Mouse (Mus musculus) limb, embryonic 14.5 days (tissue): ENCODE data around the gene Dlg2. TPM values are rescaled to one million over a fixed set of nuclear protein-coding genes. Genes with fewer than 3 reads are reported as not detected.

Experiments
- ATAC-seq: fragments of 200-750 bp; cut with Nextera tagmentation; 2 replicates; pipeline ENCODE4 v1.8.0; 2017; ENCODE audit warnings: low read depth, moderate number of reproducible peaks, moderate TSS enrichment; ENCODE audit not compliant: low FRiP score
- DNase-seq: peaks from one replicate; pipeline ENCODE4 v3.0.0-alpha.2; 2015; ENCODE audit warnings: low spot score
- H3K27ac ChIP-seq: fragments of 300-500 bp; sonication (generic); replicated peaks from 2 replicates; pipeline ENCODE4 v1.5.1; 2014; ENCODE audit warnings: low read depth, mild to moderate bottlenecking, low read length, moderate library complexity, mixed read lengths
- H3K27me3 ChIP-seq: fragments of 300-500 bp; sonication (generic); 2 replicates; pipeline ENCODE4 v1.6.1; 2014; ENCODE audit warnings: low read length, mixed read lengths; ENCODE audit not compliant: control insufficient read depth, insufficient read depth
- H3K36me3 ChIP-seq: fragments of 300-500 bp; sonication (generic); 2 replicates; pipeline ENCODE4 v1.6.1; 2014; ENCODE audit warnings: mild to moderate bottlenecking, low read length, moderate library complexity, mixed read lengths; ENCODE audit not compliant: control insufficient read depth, insufficient read depth
- H3K4me1 ChIP-seq: fragments of 300-500 bp; sonication (generic); 2 replicates; pipeline ENCODE4 v1.6.1; 2014; ENCODE audit warnings: antibody characterized with exemption, low read length, mixed read lengths; ENCODE audit not compliant: control insufficient read depth, insufficient read depth
- H3K4me2 ChIP-seq: fragments of 300-500 bp; sonication (generic); replicated peaks from 2 replicates; pipeline ENCODE4 v1.6.1; 2014; ENCODE audit warnings: low read depth, mild to moderate bottlenecking, low read length, moderate library complexity; ENCODE audit not compliant: severe bottlenecking
- H3K4me3 ChIP-seq: fragments of 300-500 bp; sonication (generic); replicated peaks from 2 replicates; pipeline ENCODE4 v1.5.1; 2014; ENCODE audit warnings: low read length
- H3K9ac ChIP-seq: fragments of 300-500 bp; sonication (generic); 2 replicates; pipeline ENCODE4 v1.6.1; 2014; ENCODE audit warnings: mild to moderate bottlenecking, low read depth, low read length, moderate library complexity; ENCODE audit not compliant: severe bottlenecking
- H3K9me3 ChIP-seq: fragments of 300-500 bp; sonication (generic); 2 replicates; pipeline ENCODE4 v1.6.1; 2016; ENCODE audit warnings: low read length; ENCODE audit not compliant: control insufficient read depth
- POLR2A ChIP-seq: fragments of 200-500 bp; IDR thresholded peaks from 2 replicates; pipeline ENCODE4 v1.8.0; 2012; ENCODE audit warnings: inconsistent platforms, mild to moderate bottlenecking, moderate library complexity, borderline replicate concordance; ENCODE audit not compliant: insufficient read depth, insufficient read length; ENCODE audit errors: extremely low read depth
- WGBS: fragments of 180-500 bp; shearing (Covaris S2); extraction: QIAGEN DNeasy Blood & Tissue Kit; methylation state at CpG from one replicate; pipeline ENCODE4 v1.1.7; 2014; 5-methylcytosine and 5-hydroxymethylcytosine counted together
- polyA plus RNA-seq, 2 experiments: library from polyadenylated mRNA; depleted of rRNA in 1 of 2; stranded (reverse) in 1 of 2; unstranded in 1 of 2; fragments of >200 nt; fragmentation: Nextera tagmentation in 1 of 2; extraction: Ambion mirVana in 1 of 2; gene quantifications; 2 replicates each; pipeline versions ENCODE4 v1.2.1 to v1.2.3; 2012 to 2014

Gene Dlg2
- polyA plus RNA-seq, 2 experiments: 4.6 to 7.3 TPM

DNA sequence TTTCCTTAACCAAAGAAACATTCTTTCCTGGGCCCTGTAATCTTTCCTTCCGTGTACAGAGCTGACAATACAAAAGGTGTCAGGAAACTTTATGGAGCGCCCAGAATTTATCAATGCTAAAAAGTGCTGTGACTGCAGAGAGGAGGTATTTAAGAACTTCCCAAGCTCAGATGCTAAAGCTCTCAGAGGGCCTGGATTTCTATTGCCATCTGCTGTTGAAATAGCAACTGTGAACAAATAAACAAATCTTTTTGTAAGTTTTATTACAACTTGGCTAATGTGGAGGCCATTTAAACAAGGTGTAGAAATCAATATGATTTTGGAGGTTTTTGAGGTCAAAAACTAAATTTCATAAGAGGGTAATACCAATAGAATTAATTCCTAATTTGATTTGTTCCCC lies 1570.8 kb downstream of the Dlg2 start:
- no peak overlapping the region for H3K27ac ChIP-seq
- H3K9ac ChIP-seq: no peak overlapping the region
- WGBS: 30% methylated on average over 2 of the region's 2 CpGs
- no peaks in the 10 kb centered on the region for H3K4me1 ChIP-seq
- no peaks in the 10 kb centered on the region for H3K36me3 ChIP-seq
- DNase-seq (no peak), ATAC-seq (no peak)
- no peak overlapping the region for H3K4me3 ChIP-seq
- H3K27me3 ChIP-seq: no peaks in the 10 kb centered on the region
- TF ChIP-seq POLR2A: no peak
- no peak overlapping the region for H3K4me2 ChIP-seq
- no peaks in the 10 kb centered on the region for H3K9me3 ChIP-seq

- DNase-seq (no peak), ATAC-seq (no peak)
- 89% methylated on average over 1 of the region's 1 CpGs for WGBS
- Histone ChIP-seq H3K4me2 (no peak overlapping the region), H3K27ac (no peak overlapping the region), H3K4me3 (no peak overlapping the region), H3K4me1 (no peaks in the 10 kb centered on the region), H3K36me3 (no peaks in the 10 kb centered on the region), H3K9me3 (no peaks in the 10 kb centered on the region), H3K9ac (no peak overlapping the region), H3K27me3 (no peaks in the 10 kb centered on the region)
- TF ChIP-seq POLR2A: no peak
These were observed 1572.4 kb downstream of the Dlg2 start for GRCm38 (mm10) chr7:92048876-92049275.

- H3K27ac ChIP-seq: no peak overlapping the region
- no peak overlapping the region for H3K4me2 ChIP-seq
- DNase-seq (no peak), ATAC-seq (no peak)
- H3K36me3 ChIP-seq: no peaks in the 10 kb centered on the region
- no peaks in the 10 kb centered on the region for H3K4me1 ChIP-seq
- H3K27me3 ChIP-seq: no peaks in the 10 kb centered on the region
- H3K9ac ChIP-seq: no peak overlapping the region
- TF ChIP-seq POLR2A: no peak
- 57% methylated on average over 4 of the region's 4 CpGs for WGBS
- H3K4me3 ChIP-seq: no peak overlapping the region
- H3K9me3 ChIP-seq: no peaks in the 10 kb centered on the region
These were observed 1590.4 kb downstream of the Dlg2 start for GRCm38 (mm10) chr7:92066851-92067250.

GRCm38 (mm10) chr7:92087429-92087828 lies 1611.0 kb downstream of the Dlg2 start:
- Histone ChIP-seq H3K4me3 (no peak overlapping the region), H3K36me3 (no peaks in the 10 kb centered on the region), H3K27ac (no peak overlapping the region), H3K4me1 (no peaks in the 10 kb centered on the region), H3K9ac (no peak overlapping the region), H3K27me3 (no peaks in the 10 kb centered on the region), H3K9me3 (no peaks in the 10 kb centered on the region), H3K4me2 (no peak overlapping the region)
- no peak for TF ChIP-seq POLR2A
- 54% methylated on average over 2 of the region's 3 CpGs for WGBS
- DNase-seq: no peak
- no peak for ATAC-seq

DNA sequence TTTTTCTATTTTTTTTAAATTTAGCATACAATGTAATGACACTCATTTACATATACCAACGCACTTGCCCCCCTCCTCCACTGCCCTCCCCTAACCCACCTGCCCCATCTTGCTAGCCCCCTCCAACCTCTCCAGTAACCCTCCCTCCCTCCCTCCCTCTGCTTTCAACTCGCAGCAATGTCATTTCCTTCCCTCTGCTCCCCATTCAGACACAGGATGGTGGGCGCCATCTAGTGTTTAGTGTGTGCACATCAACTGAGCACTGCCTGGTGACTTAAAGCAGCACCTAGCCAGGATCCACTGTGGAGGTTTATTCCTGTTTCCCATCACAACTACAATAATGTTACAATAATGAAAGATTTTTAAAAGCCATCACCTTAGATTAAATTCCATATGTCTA lies 1617.4 kb downstream of the Dlg2 start:
- Histone ChIP-seq H3K4me1 (no peaks in the 10 kb centered on the region), H3K27me3 (no peaks in the 10 kb centered on the region), H3K4me3 (no peak overlapping the region), H3K27ac (no peak overlapping the region), H3K9ac (no peak overlapping the region), H3K9me3 (no peaks in the 10 kb centered on the region), H3K36me3 (no peaks in the 10 kb centered on the region), H3K4me2 (no peak overlapping the region)
- TF ChIP-seq POLR2A: no peak
- 0% methylated on average over 3 of the region's 3 CpGs for WGBS
- peak; percentile 55; the same call in 1 of the 2 replicates for ATAC-seq
- DNase-seq: peak; percentile 77

DNA sequence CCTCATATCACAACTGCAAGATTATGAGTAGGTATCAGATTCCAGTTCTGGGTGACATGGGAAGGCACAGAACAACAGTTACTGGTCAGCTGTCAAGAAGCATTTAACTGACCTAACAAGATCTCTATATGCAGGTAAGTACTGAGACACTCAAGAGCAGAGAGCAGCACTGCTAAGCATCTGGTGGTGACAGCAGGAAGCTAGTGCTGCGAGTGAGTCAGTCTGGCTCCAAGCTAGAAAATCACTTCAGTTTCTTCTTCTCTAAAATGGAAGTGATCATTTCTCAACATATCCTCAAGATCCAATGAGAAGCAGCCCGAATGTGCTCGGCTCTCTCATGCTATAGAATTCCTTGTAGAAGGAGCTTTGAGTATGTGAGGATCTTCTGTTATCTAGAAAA lies 1618.7 kb downstream of the Dlg2 start:
- Histone ChIP-seq H3K4me1 (no peaks in the 10 kb centered on the region), H3K4me3 (no peak overlapping the region), H3K9me3 (no peaks in the 10 kb centered on the region), H3K4me2 (no peak overlapping the region), H3K9ac (no peak overlapping the region), H3K27me3 (no peaks in the 10 kb centered on the region), H3K27ac (no peak overlapping the region), H3K36me3 (no peaks in the 10 kb centered on the region)
- WGBS: 71% methylated on average over 3 of the region's 3 CpGs
- no peak for TF ChIP-seq POLR2A
- no peak for DNase-seq
- ATAC-seq: no peak
